12 mouse cellular contexts compared by ENCODE assay signal in the genomic region with DNA sequence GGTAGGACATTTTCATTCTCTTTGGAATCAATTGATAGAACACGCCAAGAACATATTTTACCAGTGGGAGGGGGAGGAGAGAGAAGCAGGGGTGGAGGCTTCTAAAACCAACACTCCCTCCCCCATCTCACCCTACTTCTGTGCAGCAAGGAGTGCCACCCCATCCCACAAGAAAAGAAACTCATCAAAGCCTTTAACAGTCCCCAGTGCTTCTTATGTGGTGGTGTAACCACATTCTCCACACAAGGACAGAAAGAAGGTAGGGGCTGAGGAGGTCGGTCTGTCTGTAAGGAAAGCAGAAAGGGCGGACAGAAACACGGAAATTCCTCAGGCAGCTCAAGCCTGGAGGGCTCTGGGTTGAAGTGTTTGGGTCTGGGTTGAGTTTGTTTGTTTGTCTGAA. TPM values are rescaled to one million over a fixed set of nuclear protein-coding genes. Genes with fewer than 3 reads are reported as not detected.
DNase-seq lines count a peak whose midpoint lies in the region; ATAC-seq and TF ChIP-seq lines count a peak whose summit lies in the region.
"Had no signal": no experiment of that assay in that cellular context is flagged by ENCODE, and none has a peak within 500 bp of the region (broad histone marks: within the 10 kb centered on the region; RNA-seq: fewer than 3 reads in every experiment).

No protein-coding gene starts in this region.

- H3K36me3 ChIP-seq in hindbrain, embryonic 10.5 days = peaks cover 19% of the 10 kb centered on the region
- no peaks in the 10 kb centered on the region for H3K36me3 ChIP-seq in hindbrain, postnatal 0 days (ENCODE audit: insufficient read depth, low read length)
- H3K36me3 ChIP-seq in forebrain, embryonic 14.5 days (ENCODE audit: control insufficient read depth, insufficient read depth, low read length) = 0 out of 2 replicates have a peak, but pooled peaks cover 5% of the 10 kb centered on the region

- H3K9me3 ChIP-seq in hindbrain, embryonic 10.5 days = no peaks in the 10 kb centered on the region
- H3K9me3 ChIP-seq in hindbrain, postnatal 0 days (ENCODE audit: low read length) = no peaks in the 10 kb centered on the region
- H3K9me3 ChIP-seq in forebrain, embryonic 14.5 days (replicated peaks; ENCODE audit: control insufficient read depth, low read length) = no peaks in the 10 kb centered on the region

- no peaks in the 10 kb centered on the region for H3K27me3 ChIP-seq in hindbrain, embryonic 10.5 days (ENCODE audit: insufficient read depth, poor library complexity, severe bottlenecking)
- H3K27me3 ChIP-seq in hindbrain, postnatal 0 days (ENCODE audit: insufficient read depth, low read length) = no peaks in the 10 kb centered on the region
- no peaks in the 10 kb centered on the region for H3K27me3 ChIP-seq in forebrain, embryonic 14.5 days (replicated peaks; ENCODE audit: control insufficient read depth, insufficient read depth, low read length)

- 0 out of 2 replicates have a peak overlapping the region, but pooled peaks have one; percentile 8 for H3K27ac ChIP-seq in hindbrain, embryonic 10.5 days
- H3K27ac ChIP-seq in hindbrain, postnatal 0 days = no peak overlapping the region
- no peak overlapping the region for H3K27ac ChIP-seq in forebrain, embryonic 14.5 days (ENCODE audit: low read depth, low read length)
- H3K27ac ChIP-seq: liver, embryonic 14.5 days had no signal

- no peak overlapping the region for H3K4me3 ChIP-seq in hindbrain, embryonic 10.5 days
- H3K4me3 ChIP-seq in hindbrain, postnatal 0 days (ENCODE audit: low read length) = no peak overlapping the region
- H3K4me3 ChIP-seq in forebrain, embryonic 14.5 days (ENCODE audit: low read depth, low read length) = no peak overlapping the region

- no peak overlapping the region for H3K9ac ChIP-seq in hindbrain, postnatal 0 days (replicated peaks; ENCODE audit: low read length)
- no peak overlapping the region for H3K9ac ChIP-seq in forebrain, embryonic 14.5 days (ENCODE audit: low read length)
- H3K9ac ChIP-seq: liver, embryonic 14.5 days had no signal

- DNase-seq in hindbrain, embryonic 10.5 days (ENCODE audit: low spot score) = no peak
- DNase-seq in hindbrain, postnatal 0 days (ENCODE audit: low spot score) = no peak
- peak; percentile 71 for DNase-seq in CD4-positive, CD25-positive, alpha-beta regulatory T cell, adult 2 months (ENCODE audit: low read depth, low spot score)
- DNase-seq in T-cell, adult 2 months (ENCODE audit: low spot score) = peak; percentile 75
- DNase-seq in natural killer cell, adult 2 months (ENCODE audit: low spot score in 2 of 2) = peak; percentile 19 to 22
- no peak for DNase-seq in forebrain, embryonic 14.5 days (ENCODE audit: low spot score)
- no peak for DNase-seq in spleen, postnatal 10 days (ENCODE audit: low spot score in 2 of 2)
- no peak for DNase-seq in retina, embryonic 14.5 days (ENCODE audit: low spot score)
- DNase-seq: adrenal gland, postnatal 36 days; cerebellum, postnatal 10 days; gastrocnemius, postnatal 36 days had no signal

- 75% methylated on average over 4 of the region's 4 CpGs for WGBS in hindbrain, embryonic 10.5 days
- 82% methylated on average over 4 of the region's 4 CpGs for whole genome bisulfite sequencing in hindbrain, postnatal 0 days
- 75% methylated on average over 4 of the region's 4 CpGs for WGBS in forebrain, embryonic 14.5 days

- no peak for ATAC-seq in hindbrain, postnatal 0 days
- no peak for ATAC-seq in forebrain, embryonic 14.5 days

- no peak overlapping the region for H3K4me2 ChIP-seq in hindbrain, postnatal 0 days (ENCODE audit: low read depth, low read length)
- H3K4me2 ChIP-seq in forebrain, embryonic 14.5 days (ENCODE audit: low read length) = no peak overlapping the region

- TF ChIP-seq CTCF in hindbrain, postnatal 0 days (IDR thresholded peaks at IDR 0.05; ENCODE audit: low read depth) = no peak

- peaks cover 39% of the 10 kb centered on the region for H3K4me1 ChIP-seq in hindbrain, embryonic 10.5 days (replicated peaks)
- H3K4me1 ChIP-seq in hindbrain, postnatal 0 days (ENCODE audit: insufficient read depth, low read length) = peaks cover 3% of the 10 kb centered on the region; the same call in 1 of the 2 replicates
- 0 out of 2 replicates have a peak, but pooled peaks cover 2% of the 10 kb centered on the region for H3K4me1 ChIP-seq in forebrain, embryonic 14.5 days (ENCODE audit: control insufficient read depth, insufficient read depth, low read length)

RNA-seq across cellular contexts. Expression of gene Lamc1, which starts 12.5 kb away (rescaled TPM):
- 21.3 and 26.2 TPM in 2 replicates for polyA plus RNA-seq in hindbrain, embryonic 10.5 days (2016; fragmentation: Nextera tagmentation; extraction: Ambion mirVana)
- total RNA-seq in hindbrain, postnatal 0 days (2014; rRNA removed) = 46.1 and 52.9 TPM in 2 replicates
- 13.5 and 13.9 TPM in 2 replicates for polyA plus RNA-seq in hindbrain, postnatal 0 days (2015; fragmentation: Nextera tagmentation; extraction: Ambion mirVana)
- 17.2 and 17.7 TPM in 2 replicates for polyA plus RNA-seq in forebrain, embryonic 14.5 days (2014; fragmentation: Nextera tagmentation; extraction: Ambion mirVana)

Comparison
In these comparisons a context has a peak if more than half of its experiments do, and no peak if none do; other contexts are left out.
1. DNase-seq: peak in CD4-positive, CD25-positive, alpha-beta regulatory T cell, adult 2 months (single experiment), T-cell, adult 2 months (single experiment) and natural killer cell, adult 2 months (2 of 2); none in hindbrain, embryonic 10.5 days (single experiment), hindbrain, postnatal 0 days (single experiment), forebrain, embryonic 14.5 days (single experiment), spleen, postnatal 10 days (0 of 2) and retina, embryonic 14.5 days (single experiment).